Mouse (Mus musculus): ENCODE measurements at regions not wholly inside any gene's neighbourhood (a gene's known extent, or its start where the extent isn't known, plus 50 kb on each side); places are given as distances from the start of the nearest gene placed in this dataset.

- H3K27ac ChIP-seq: no peak overlapping the region
- ATAC-seq (ENCODE audit: insufficient number of reproducible peaks, insufficient read depth, low FRiP score, low TSS enrichment, low read depth): no peak
- no peak overlapping the region for H3K4me3 ChIP-seq
- WGBS: 38% methylated on average over 8 of the region's 8 CpGs
- no peaks in the 10 kb centered on the region for H3K36me3 ChIP-seq
- H3K27me3 ChIP-seq: no peaks in the 10 kb centered on the region
- peaks cover 9% of the 10 kb centered on the region for H3K4me1 ChIP-seq
- H3K4me2 ChIP-seq: no peak overlapping the region
- no peak overlapping the region for H3K9ac ChIP-seq
- no peaks in the 10 kb centered on the region for H3K9me3 ChIP-seq
Observed at GRCm38 (mm10) chr2:109510070-109510979, 164.2 kb upstream of the Bdnf start.

- ATAC-seq (ENCODE audit: insufficient number of reproducible peaks, insufficient read depth, low FRiP score, low TSS enrichment, low read depth): no peak
- peaks cover 9% of the 10 kb centered on the region for H3K4me1 ChIP-seq
- no peak overlapping the region for H3K27ac ChIP-seq
- no peak overlapping the region for H3K4me2 ChIP-seq
- no peaks in the 10 kb centered on the region for H3K36me3 ChIP-seq
- no peaks in the 10 kb centered on the region for H3K9me3 ChIP-seq
- no peak overlapping the region for H3K4me3 ChIP-seq
- WGBS: 71% methylated on average over 4 of the region's 4 CpGs
- no peak overlapping the region for H3K9ac ChIP-seq
- no peaks in the 10 kb centered on the region for H3K27me3 ChIP-seq
Observed at GRCm38 (mm10) chr2:109511142-109511541, 163.4 kb upstream of the Bdnf start.

GRCm38 (mm10) chr2:109519261-109519660 lies 155.2 kb upstream of the Bdnf start:
- H3K4me2 ChIP-seq: no peak overlapping the region
- H3K9ac ChIP-seq: no peak overlapping the region
- H3K27me3 ChIP-seq: no peaks in the 10 kb centered on the region
- no peaks in the 10 kb centered on the region for H3K36me3 ChIP-seq
- H3K9me3 ChIP-seq: no peaks in the 10 kb centered on the region
- 67% methylated on average over 4 of the region's 4 CpGs for WGBS
- H3K27ac ChIP-seq: no peak overlapping the region
- H3K4me3 ChIP-seq: no peak overlapping the region
- no peaks in the 10 kb centered on the region for H3K4me1 ChIP-seq
- no peak for ATAC-seq (ENCODE audit: insufficient number of reproducible peaks, insufficient read depth, low FRiP score, low TSS enrichment, low read depth)

- Histone ChIP-seq H3K4me2 (no peak overlapping the region), H3K4me1 (no peaks in the 10 kb centered on the region), H3K9ac (no peak overlapping the region), H3K27ac (no peak overlapping the region), H3K4me3 (no peak overlapping the region), H3K9me3 (no peaks in the 10 kb centered on the region), H3K27me3 (no peaks in the 10 kb centered on the region), H3K36me3 (no peaks in the 10 kb centered on the region)
- WGBS: 81% methylated on average over 3 of the region's 3 CpGs
- ATAC-seq (ENCODE audit: insufficient number of reproducible peaks, insufficient read depth, low FRiP score, low TSS enrichment, low read depth): no peak
Observed at GRCm38 (mm10) chr2:109520471-109520870, 154.0 kb upstream of the Bdnf start.

- ATAC-seq (ENCODE audit: insufficient number of reproducible peaks, insufficient read depth, low FRiP score, low TSS enrichment, low read depth): no peak
- 63% methylated on average over 1 of the region's 1 CpGs for WGBS
- no peaks in the 10 kb centered on the region for H3K4me1 ChIP-seq
- no peaks in the 10 kb centered on the region for H3K9me3 ChIP-seq
- H3K4me3 ChIP-seq: no peak overlapping the region
- no peaks in the 10 kb centered on the region for H3K36me3 ChIP-seq
- H3K4me2 ChIP-seq: no peak overlapping the region
- no peak overlapping the region for H3K27ac ChIP-seq
- H3K27me3 ChIP-seq: no peaks in the 10 kb centered on the region
- H3K9ac ChIP-seq: no peak overlapping the region
Observed at GRCm38 (mm10) chr2:109539519-109539918, 135.0 kb upstream of the Bdnf start.

GRCm38 (mm10) chr2:109546486-109547115 lies 127.9 kb upstream of the Bdnf start:
- H3K9ac ChIP-seq: no peak overlapping the region
- no peaks in the 10 kb centered on the region for H3K36me3 ChIP-seq
- no peak overlapping the region for H3K4me3 ChIP-seq
- no peaks in the 10 kb centered on the region for H3K9me3 ChIP-seq
- 83% methylated on average over 7 of the region's 7 CpGs for WGBS
- ATAC-seq (ENCODE audit: insufficient number of reproducible peaks, insufficient read depth, low FRiP score, low TSS enrichment, low read depth): no peak
- H3K4me2 ChIP-seq: no peak overlapping the region
- no peak overlapping the region for H3K27ac ChIP-seq
- no peaks in the 10 kb centered on the region for H3K27me3 ChIP-seq
- no peaks in the 10 kb centered on the region for H3K4me1 ChIP-seq

GRCm38 (mm10) chr2:109554644-109555043 lies 119.9 kb upstream of the Bdnf start:
- WGBS: 80% methylated on average over 6 of the region's 6 CpGs

GRCm38 (mm10) chr2:109559088-109560030 lies 115.1 kb upstream of the Bdnf start:
- H3K9me3 ChIP-seq: no peaks in the 10 kb centered on the region
- 66% methylated on average over 9 of the region's 9 CpGs for WGBS
- no peak overlapping the region for H3K27ac ChIP-seq
- no peak overlapping the region for H3K9ac ChIP-seq
- no peaks in the 10 kb centered on the region for H3K4me1 ChIP-seq
- H3K27me3 ChIP-seq: no peaks in the 10 kb centered on the region
- no peak overlapping the region for H3K4me2 ChIP-seq
- no peak for ATAC-seq (ENCODE audit: insufficient number of reproducible peaks, insufficient read depth, low FRiP score, low TSS enrichment, low read depth)
- no peaks in the 10 kb centered on the region for H3K36me3 ChIP-seq
- no peak overlapping the region for H3K4me3 ChIP-seq

More at GRCm38 (mm10) chr2:109554644-109555043, 119.9 kb upstream of the Bdnf start:
- no peak overlapping the region for H3K4me3 ChIP-seq
- no peak overlapping the region for H3K27ac ChIP-seq
- no peaks in the 10 kb centered on the region for H3K36me3 ChIP-seq
- no peak for ATAC-seq (ENCODE audit: insufficient number of reproducible peaks, insufficient read depth, low FRiP score, low TSS enrichment, low read depth)
- no peaks in the 10 kb centered on the region for H3K9me3 ChIP-seq
- H3K4me2 ChIP-seq: no peak overlapping the region
- H3K4me1 ChIP-seq: no peaks in the 10 kb centered on the region
- no peaks in the 10 kb centered on the region for H3K27me3 ChIP-seq
- H3K9ac ChIP-seq: no peak overlapping the region

GRCm38 (mm10) chr2:109562996-109563395 lies 111.5 kb upstream of the Bdnf start:
- H3K27me3 ChIP-seq: no peaks in the 10 kb centered on the region
- no peaks in the 10 kb centered on the region for H3K4me1 ChIP-seq
- no peak overlapping the region for H3K9ac ChIP-seq
- no peaks in the 10 kb centered on the region for H3K36me3 ChIP-seq
- H3K4me2 ChIP-seq: no peak overlapping the region
- 83% methylated on average over 3 of the region's 3 CpGs for WGBS
- no peak for ATAC-seq (ENCODE audit: insufficient number of reproducible peaks, insufficient read depth, low FRiP score, low TSS enrichment, low read depth)
- H3K4me3 ChIP-seq: no peak overlapping the region
- H3K27ac ChIP-seq: no peak overlapping the region
- no peaks in the 10 kb centered on the region for H3K9me3 ChIP-seq

- no peak overlapping the region for H3K27ac ChIP-seq
- no peak overlapping the region for H3K4me3 ChIP-seq
- H3K36me3 ChIP-seq: no peaks in the 10 kb centered on the region
- peaks cover 7% of the 10 kb centered on the region for H3K4me1 ChIP-seq
- no peaks in the 10 kb centered on the region for H3K27me3 ChIP-seq
- ATAC-seq (ENCODE audit: insufficient number of reproducible peaks, insufficient read depth, low FRiP score, low TSS enrichment, low read depth): no peak
- H3K9ac ChIP-seq: no peak overlapping the region
- no peaks in the 10 kb centered on the region for H3K9me3 ChIP-seq
- no peak overlapping the region for H3K4me2 ChIP-seq
Observed at GRCm38 (mm10) chr2:109576946-109577345, 97.6 kb upstream of the Bdnf start.

- peak; percentile 67; the same call in 1 of the 2 replicates for ATAC-seq (ENCODE audit: insufficient number of reproducible peaks, insufficient read depth, low FRiP score, low TSS enrichment, low read depth)
Observed at GRCm38 (mm10) chr2:109578870-109579310, 95.6 kb upstream of the Bdnf start.

More at GRCm38 (mm10) chr2:109578870-109579310, 95.6 kb upstream of the Bdnf start:
- no peaks in the 10 kb centered on the region for H3K27me3 ChIP-seq
- H3K4me2 ChIP-seq: peak overlapping the region; percentile 39
- 8% methylated on average over 6 of the region's 6 CpGs for WGBS
- H3K4me3 ChIP-seq: no peak overlapping the region
- H3K9me3 ChIP-seq: no peaks in the 10 kb centered on the region
- H3K36me3 ChIP-seq: no peaks in the 10 kb centered on the region
- no peak overlapping the region for H3K27ac ChIP-seq
- peaks cover 7% of the 10 kb centered on the region for H3K4me1 ChIP-seq
- H3K9ac ChIP-seq: no peak overlapping the region

Data from embryonic facial prominence, embryonic 13.5 days (tissue).